10 mouse cellular contexts compared by ENCODE assay signal in genomic region chr11:72987234-72987633, GRCm38 (mm10).
"Had no signal": no experiment of that assay in that cellular context is flagged by ENCODE, and none has a peak within 500 bp of the region (broad histone marks: within the 10 kb centered on the region; RNA-seq: fewer than 3 reads in every experiment).

No protein-coding gene starts in this region.

- H3K4me3 ChIP-seq: left cerebral cortex, adult 2 months; limb, embryonic 15.5 days; liver, embryonic 12.5 days; midbrain, embryonic 10.5 days; midbrain, embryonic 15.5 days had no signal

- H3K4me2 ChIP-seq: limb, embryonic 15.5 days; liver, embryonic 12.5 days; lung, embryonic 14.5 days; midbrain, embryonic 15.5 days had no signal

- H3K36me3 ChIP-seq: limb, embryonic 15.5 days; liver, embryonic 12.5 days; midbrain, embryonic 10.5 days; midbrain, embryonic 15.5 days had no signal

- DNase-seq: kidney, postnatal 25 days; lung, embryonic 14.5 days; lung, postnatal 10 days; lung, postnatal 4 days; thymus, postnatal 36 days had no signal

- H3K9me3 ChIP-seq: limb, embryonic 15.5 days; liver, embryonic 12.5 days; midbrain, embryonic 10.5 days; midbrain, embryonic 15.5 days had no signal

- H3K27ac ChIP-seq: left cerebral cortex, adult 2 months; limb, embryonic 15.5 days; liver, embryonic 12.5 days; midbrain, embryonic 10.5 days; midbrain, embryonic 15.5 days had no signal

- H3K4me1 ChIP-seq: limb, embryonic 15.5 days; midbrain, embryonic 10.5 days; midbrain, embryonic 15.5 days had no signal

- H3K9ac ChIP-seq: limb, embryonic 15.5 days; liver, embryonic 12.5 days; lung, embryonic 14.5 days; midbrain, embryonic 15.5 days had no signal

- H3K27me3 ChIP-seq: limb, embryonic 15.5 days; liver, embryonic 12.5 days; midbrain, embryonic 15.5 days had no signal

- ATAC-seq: liver, embryonic 12.5 days; midbrain, embryonic 15.5 days had no signal
